Mouse (Mus musculus): ENCODE data around the gene Armc12. TPM values are rescaled to one million over a fixed set of nuclear protein-coding genes. Genes with fewer than 3 reads are reported as not detected.
A peak's percentile ranks its signal among the peaks of the same experiment; 100 is the strongest.

Armc12 gene
- polyA plus RNA-seq, 1 experiment from 2014 or later: not detected

DNA sequence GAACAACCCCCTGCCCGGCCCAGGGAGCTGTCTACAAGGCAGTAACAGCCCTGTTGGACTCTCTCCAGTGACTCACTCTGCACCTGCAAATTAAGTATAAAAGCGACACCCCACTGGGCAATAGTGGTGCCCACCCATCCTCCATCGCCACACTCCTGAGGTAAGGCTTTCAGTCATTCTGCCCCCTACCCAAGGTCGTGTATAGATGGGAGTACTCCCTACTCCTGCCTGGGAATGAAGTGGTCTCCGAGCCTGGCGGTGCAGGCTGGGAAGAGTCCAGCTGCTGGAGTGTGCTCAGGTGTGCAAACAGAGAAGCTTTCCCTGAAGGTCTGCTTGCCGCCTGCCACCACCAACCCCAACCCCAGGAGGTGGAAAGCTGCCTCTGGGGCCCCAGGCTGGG lies 31.0 kb downstream of the Armc12 start:
- 45% methylated on average over 7 of the region's 7 CpGs for WGBS (ENCODE audit: insufficient replicate concordance)
- no peak for ATAC-seq (ENCODE audit: low read depth)

DNA sequence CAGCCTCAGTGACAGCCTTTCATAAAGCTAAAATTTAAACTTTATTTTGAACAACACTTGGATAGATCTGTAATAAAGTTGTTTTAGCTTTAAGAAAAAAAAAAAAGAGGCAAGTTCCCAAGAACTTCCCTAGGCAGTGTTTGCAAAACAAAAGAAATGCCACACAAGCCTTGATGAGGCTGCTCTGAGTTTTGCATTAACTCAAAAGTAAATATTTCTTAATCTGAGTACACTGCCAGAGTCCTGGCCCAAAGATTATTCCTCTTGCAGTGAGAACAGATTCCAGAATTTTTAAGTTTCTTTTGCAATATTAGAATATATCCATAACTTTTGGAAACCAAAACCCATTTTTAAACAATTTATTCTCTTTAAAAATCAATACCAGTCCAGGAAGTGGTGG lies 34.6 kb downstream of the Armc12 start:
- Histone ChIP-seq H3K4me3 (ENCODE audit: low read depth, low read length) (no peak overlapping the region), H3K27me3 (ENCODE audit: control insufficient read depth, insufficient read depth, low read depth, low read length) (no peaks in the 10 kb centered on the region), H3K9me3 (replicated peaks; ENCODE audit: control insufficient read depth, low read length) (no peaks in the 10 kb centered on the region), H3K9ac (ENCODE audit: low read depth, low read length) (no peak overlapping the region), H3K27ac (ENCODE audit: low read length) (no peak overlapping the region), H3K4me2 (ENCODE audit: low read depth, low read length) (no peak overlapping the region), H3K4me1 (ENCODE audit: control insufficient read depth, low read depth, low read length) (no peaks in the 10 kb centered on the region; the same call in none of the 2 replicates), H3K36me3 (ENCODE audit: control insufficient read depth, insufficient read depth) (no peaks in the 10 kb centered on the region)
- ATAC-seq (ENCODE audit: low read depth): no peak

More for the DNA sequence above, 31.0 kb downstream of the Armc12 start:
- Histone ChIP-seq H3K27ac (ENCODE audit: low read length) (no peak overlapping the region), H3K9me3 (replicated peaks; ENCODE audit: control insufficient read depth, low read length) (no peaks in the 10 kb centered on the region), H3K4me2 (ENCODE audit: low read depth, low read length) (no peak overlapping the region), H3K9ac (ENCODE audit: low read depth, low read length) (no peak overlapping the region), H3K4me1 (ENCODE audit: control insufficient read depth, low read depth, low read length) (no peaks in the 10 kb centered on the region; the same call in none of the 2 replicates), H3K36me3 (ENCODE audit: control insufficient read depth, insufficient read depth) (no peaks in the 10 kb centered on the region), H3K27me3 (ENCODE audit: control insufficient read depth, insufficient read depth, low read depth, low read length) (no peaks in the 10 kb centered on the region), H3K4me3 (ENCODE audit: low read depth, low read length) (no peak overlapping the region)

DNA sequence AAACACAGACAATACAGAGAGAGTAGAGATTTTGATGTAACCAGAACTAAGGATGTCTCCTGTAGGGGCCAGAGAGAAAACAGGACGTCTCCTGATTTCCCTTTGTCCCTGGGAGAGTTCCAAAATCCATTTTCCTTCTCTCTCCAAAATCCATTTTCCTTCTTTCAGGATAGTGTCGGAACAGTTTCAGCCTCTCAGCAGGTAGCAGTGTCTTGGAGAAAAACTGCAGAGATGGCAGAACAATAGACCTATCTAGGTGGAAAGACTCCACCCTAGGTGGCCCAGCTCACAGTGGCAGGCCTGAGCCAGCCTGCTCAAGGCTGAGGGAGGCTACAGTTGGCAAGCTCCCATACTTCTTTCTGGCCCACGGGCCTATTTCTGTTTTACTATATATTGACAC lies 36.9 kb downstream of the Armc12 start:
- Histone ChIP-seq H3K4me1 (ENCODE audit: control insufficient read depth, low read depth, low read length) (no peaks in the 10 kb centered on the region), H3K9ac (ENCODE audit: low read depth, low read length) (no peak overlapping the region), H3K4me2 (ENCODE audit: low read depth, low read length) (no peak overlapping the region), H3K27ac (ENCODE audit: low read length) (peak overlapping the region; percentile 45; the same call in 1 of the 2 replicates), H3K27me3 (ENCODE audit: control insufficient read depth, insufficient read depth, low read depth, low read length) (no peaks in the 10 kb centered on the region), H3K36me3 (ENCODE audit: control insufficient read depth, insufficient read depth) (no peaks in the 10 kb centered on the region), H3K4me3 (ENCODE audit: low read depth, low read length) (no peak overlapping the region), H3K9me3 (replicated peaks; ENCODE audit: control insufficient read depth, low read length) (no peaks in the 10 kb centered on the region)
- WGBS (ENCODE audit: insufficient replicate concordance): 49% methylated on average over 3 of the region's 3 CpGs
- no peak for ATAC-seq (ENCODE audit: low read depth)

DNA sequence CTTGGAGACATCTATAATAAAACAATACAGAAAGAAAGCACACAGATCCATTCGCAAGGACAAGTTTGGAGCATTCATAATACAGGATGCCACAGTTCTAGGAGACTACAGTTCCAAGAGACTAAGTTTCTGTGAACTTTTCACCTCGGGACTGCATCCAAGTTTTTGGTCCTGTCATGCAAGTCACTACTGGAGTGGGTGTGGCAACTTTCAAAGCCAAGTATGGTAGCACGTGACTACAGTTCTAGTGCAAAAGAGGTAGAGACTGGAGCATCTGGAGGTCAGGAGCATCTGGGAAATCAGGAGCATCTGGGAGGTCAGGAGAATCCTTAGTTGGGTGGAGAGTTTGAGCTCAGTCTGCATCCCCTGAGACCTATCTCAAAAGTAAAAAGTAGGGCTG lies 41.3 kb downstream of the Armc12 start:
- H3K9me3 ChIP-seq (replicated peaks; ENCODE audit: control insufficient read depth, low read length): no peaks in the 10 kb centered on the region
- peaks cover 3% of the 10 kb centered on the region; the same call in 1 of the 2 replicates for H3K27me3 ChIP-seq (ENCODE audit: control insufficient read depth, insufficient read depth, low read depth, low read length)
- WGBS (ENCODE audit: insufficient replicate concordance): 61% methylated on average over 3 of the region's 3 CpGs
- no peaks in the 10 kb centered on the region for H3K36me3 ChIP-seq (ENCODE audit: control insufficient read depth, insufficient read depth)
- peaks cover 3% of the 10 kb centered on the region; the same call in 1 of the 2 replicates for H3K4me1 ChIP-seq (ENCODE audit: control insufficient read depth, low read depth, low read length)
- ATAC-seq (ENCODE audit: low read depth): no peak
- H3K4me3 ChIP-seq (ENCODE audit: low read depth, low read length): no peak overlapping the region
- no peak overlapping the region for H3K9ac ChIP-seq (ENCODE audit: low read depth, low read length)
- no peak overlapping the region for H3K4me2 ChIP-seq (ENCODE audit: low read depth, low read length)
- H3K27ac ChIP-seq (ENCODE audit: low read length): no peak overlapping the region

- H3K4me1 ChIP-seq (ENCODE audit: control insufficient read depth, low read depth, low read length): peaks cover 3% of the 10 kb centered on the region; the same call in 1 of the 2 replicates
- no peaks in the 10 kb centered on the region for H3K9me3 ChIP-seq (replicated peaks; ENCODE audit: control insufficient read depth, low read length)
- 61% methylated on average over 7 of the region's 7 CpGs for WGBS (ENCODE audit: insufficient replicate concordance)
- no peak overlapping the region for H3K9ac ChIP-seq (ENCODE audit: low read depth, low read length)
- no peak overlapping the region for H3K4me3 ChIP-seq (ENCODE audit: low read depth, low read length)
- ATAC-seq (ENCODE audit: low read depth): no peak
- H3K27me3 ChIP-seq (ENCODE audit: control insufficient read depth, insufficient read depth, low read depth, low read length): peaks cover 3% of the 10 kb centered on the region; the same call in 1 of the 2 replicates
- H3K27ac ChIP-seq (ENCODE audit: low read length): no peak overlapping the region
- H3K36me3 ChIP-seq (ENCODE audit: control insufficient read depth, insufficient read depth): no peaks in the 10 kb centered on the region
- no peak overlapping the region for H3K4me2 ChIP-seq (ENCODE audit: low read depth, low read length)
Measured at GRCm38 (mm10) chr17:28572521-28572920, 41.9 kb downstream of the Armc12 start.

- Histone ChIP-seq H3K9ac (ENCODE audit: low read depth, low read length) (no peak overlapping the region), H3K4me2 (ENCODE audit: low read depth, low read length) (no peak overlapping the region), H3K4me1 (ENCODE audit: control insufficient read depth, low read depth, low read length) (peaks cover 3% of the 10 kb centered on the region; the same call in 1 of the 2 replicates), H3K9me3 (replicated peaks; ENCODE audit: control insufficient read depth, low read length) (no peaks in the 10 kb centered on the region), H3K4me3 (ENCODE audit: low read depth, low read length) (no peak overlapping the region), H3K36me3 (ENCODE audit: control insufficient read depth, insufficient read depth) (no peaks in the 10 kb centered on the region), H3K27me3 (ENCODE audit: control insufficient read depth, insufficient read depth, low read depth, low read length) (peaks cover 3% of the 10 kb centered on the region; the same call in 1 of the 2 replicates), H3K27ac (ENCODE audit: low read length) (no peak overlapping the region)
- 65% methylated on average over 6 of the region's 6 CpGs for WGBS (ENCODE audit: insufficient replicate concordance)
- ATAC-seq (ENCODE audit: low read depth): no peak
Measured at GRCm38 (mm10) chr17:28572941-28573340, 42.3 kb downstream of the Armc12 start.

GRCm38 (mm10) chr17:28575244-28576125 lies 44.9 kb downstream of the Armc12 start, which contains the start of gene Lhfpl5:
TSS of gene Lhfpl5 (plus strand) at chr17:28575641.
- Histone ChIP-seq H3K27me3 (ENCODE audit: control insufficient read depth, insufficient read depth, low read depth, low read length) (peaks cover 3% of the 10 kb centered on the region; the same call in 1 of the 2 replicates), H3K36me3 (ENCODE audit: control insufficient read depth, insufficient read depth) (no peaks in the 10 kb centered on the region), H3K27ac (ENCODE audit: low read length) (no peak within 1 kb of the TSS), H3K9me3 (replicated peaks; ENCODE audit: control insufficient read depth, low read length) (no peaks in the 10 kb centered on the region), H3K9ac (ENCODE audit: low read depth, low read length) (no peak within 1 kb of the TSS), H3K4me2 (ENCODE audit: low read depth, low read length) (0 out of 2 replicates have a peak within 1 kb of the TSS, but pooled peaks have one; percentile 19), H3K4me3 (ENCODE audit: low read depth, low read length) (0 out of 2 replicates have a peak within 1 kb of the TSS, but pooled peaks have one; percentile 0), H3K4me1 (ENCODE audit: control insufficient read depth, low read depth, low read length) (peaks cover 3% of the 10 kb centered on the region; the same call in 1 of the 2 replicates)
- WGBS (ENCODE audit: insufficient replicate concordance): 14% methylated on average over 50 of the region's 50 CpGs
- peak; percentile 45 for ATAC-seq (ENCODE audit: low read depth)

GRCm38 (mm10) chr17:28580396-28580795 lies 49.8 kb downstream of the Armc12 start:
- Histone ChIP-seq H3K36me3 (ENCODE audit: control insufficient read depth, insufficient read depth) (no peaks in the 10 kb centered on the region), H3K27ac (ENCODE audit: low read length) (no peak overlapping the region), H3K9ac (ENCODE audit: low read depth, low read length) (no peak overlapping the region), H3K4me1 (ENCODE audit: control insufficient read depth, low read depth, low read length) (peaks cover 3% of the 10 kb centered on the region; the same call in 1 of the 2 replicates), H3K27me3 (ENCODE audit: control insufficient read depth, insufficient read depth, low read depth, low read length) (no peaks in the 10 kb centered on the region), H3K4me2 (ENCODE audit: low read depth, low read length) (no peak overlapping the region), H3K9me3 (replicated peaks; ENCODE audit: control insufficient read depth, low read length) (no peaks in the 10 kb centered on the region), H3K4me3 (ENCODE audit: low read depth, low read length) (no peak overlapping the region)
- 5% methylated on average over 9 of the region's 9 CpGs for WGBS (ENCODE audit: insufficient replicate concordance)
- no peak for ATAC-seq (ENCODE audit: low read depth)

GRCm38 (mm10) chr17:28581056-28581455 lies 50.5 kb downstream of the Armc12 start:
- no peak for ATAC-seq (ENCODE audit: low read depth)
- Histone ChIP-seq H3K4me3 (ENCODE audit: low read depth, low read length) (no peak overlapping the region), H3K9ac (ENCODE audit: low read depth, low read length) (no peak overlapping the region), H3K4me2 (ENCODE audit: low read depth, low read length) (no peak overlapping the region), H3K27ac (ENCODE audit: low read length) (no peak overlapping the region), H3K36me3 (ENCODE audit: control insufficient read depth, insufficient read depth) (no peaks in the 10 kb centered on the region), H3K4me1 (ENCODE audit: control insufficient read depth, low read depth, low read length) (no peaks in the 10 kb centered on the region), H3K27me3 (ENCODE audit: control insufficient read depth, insufficient read depth, low read depth, low read length) (no peaks in the 10 kb centered on the region), H3K9me3 (replicated peaks; ENCODE audit: control insufficient read depth, low read length) (no peaks in the 10 kb centered on the region)
- 53% methylated on average over 2 of the region's 2 CpGs for whole genome bisulfite sequencing (ENCODE audit: insufficient replicate concordance)

Measured in liver, embryonic 16.5 days (tissue).